Mouse (Mus musculus) lung, embryonic 15.5 days (tissue): ENCODE data around the gene Amotl1. TPM values are rescaled to one million over a fixed set of nuclear protein-coding genes. Genes with fewer than 3 reads are reported as not detected.

Experiments
- polyA plus RNA-seq: library from polyadenylated mRNA; unstranded; fragments of >200 nt; fragmentation: Nextera tagmentation; extraction: Ambion mirVana; gene quantifications from 2 replicates; pipeline ENCODE4 v1.2.1, GENCODE M21; 2015

Gene Amotl1
- polyA plus RNA-seq, 1 experiment from 2014 or later, result 19.1 TPM

Other genes with a start within 250 kb of the Amotl1 start
- 0.26 and 0.31 TPM in 2 replicates for gene Kdm4d, start 144.6 kb downstream of the Amotl1 start, polyA plus RNA-seq
- gene Cwc15, start 144.4 kb downstream of the Amotl1 start, polyA plus RNA-seq, result 149 and 150 TPM in 2 replicates
- 0.23 and 0.25 TPM in 2 replicates for gene Piwil4, start 95.7 kb upstream of the Amotl1 start, polyA plus RNA-seq
- 2.9 and 3.6 TPM in 2 replicates for gene Fut4, start 107.3 kb upstream of the Amotl1 start, polyA plus RNA-seq
- 2.5 and 3.4 TPM in 2 replicates for gene 1700012B09Rik, start 126.0 kb upstream of the Amotl1 start, polyA plus RNA-seq
- gene Mre11a, start 139.6 kb upstream of the Amotl1 start, polyA plus RNA-seq, result 28.0 and 28.7 TPM in 2 replicates
- gene Ankrd49, start 139.8 kb upstream of the Amotl1 start, polyA plus RNA-seq, result 36.1 and 38.0 TPM in 2 replicates
- gene Gpr83, start 215.2 kb upstream of the Amotl1 start, polyA plus RNA-seq, result 0.16 and 0.91 TPM in 2 replicates